Mouse (Mus musculus) liver, embryonic 16.5 days (tissue): Measurements from ENCODE around the gene Plekhm2. TPM values are rescaled to one million over a fixed set of nuclear protein-coding genes. Genes with fewer than 3 reads are reported as not detected.

Experiments used
- ATAC-seq: fragments of 200-750 bp; cut with Nextera tagmentation; 2 replicates; pipeline ENCODE4 v1.8.0; 2017; ENCODE audit warnings: low read depth, mild to moderate bottlenecking, moderate number of reproducible peaks, moderate library complexity
- H3K27ac ChIP-seq: fragments of 300-500 bp; sonication (generic); 2 replicates; pipeline ENCODE4 v1.5.1; 2014; ENCODE audit warnings: mild to moderate bottlenecking, low read length
- H3K27me3 ChIP-seq: fragments of 300-500 bp; sonication (generic); 2 replicates; pipeline ENCODE4 v1.6.1; 2014; ENCODE audit warnings: low read depth, low read length, mixed read lengths; ENCODE audit not compliant: control insufficient read depth, insufficient read depth
- H3K36me3 ChIP-seq: fragments of 300-500 bp; sonication (generic); 2 replicates; pipeline ENCODE4 v1.6.1; 2014; ENCODE audit warnings: mild to moderate bottlenecking; ENCODE audit not compliant: control insufficient read depth, insufficient read depth
- H3K4me1 ChIP-seq: fragments of 300-500 bp; sonication (generic); 2 replicates; pipeline ENCODE4 v1.6.1; 2014; ENCODE audit warnings: low read depth, low read length, mixed read lengths; ENCODE audit not compliant: control insufficient read depth
- H3K4me2 ChIP-seq: fragments of 300-500 bp; sonication (generic); 2 replicates; pipeline ENCODE4 v1.6.1; 2014; ENCODE audit warnings: low read depth, low read length, mixed read lengths
- H3K4me3 ChIP-seq: fragments of 300-500 bp; sonication (generic); 2 replicates; pipeline ENCODE4 v1.5.1; 2014; ENCODE audit warnings: low read depth, mild to moderate bottlenecking, low read length
- H3K9ac ChIP-seq: fragments of 300-500 bp; sonication (generic); 2 replicates; pipeline ENCODE4 v1.6.1; 2014; ENCODE audit warnings: low read depth, low read length
- H3K9me3 ChIP-seq: fragments of 300-500 bp; sonication (generic); replicated peaks from 2 replicates; pipeline ENCODE4 v1.6.1; 2016; ENCODE audit warnings: low read length; ENCODE audit not compliant: control insufficient read depth
- WGBS: fragments of 180-500 bp; shearing (Covaris S2); extraction: QIAGEN DNeasy Blood & Tissue Kit; methylation state at CpG from one replicate; pipeline ENCODE4 v1.1.7; 2014; ENCODE audit not compliant: insufficient replicate concordance; 5-methylcytosine and 5-hydroxymethylcytosine counted together
- polyA plus RNA-seq: library from polyadenylated mRNA; unstranded; fragments of >200 nt; fragmentation: Nextera tagmentation; extraction: Ambion mirVana; gene quantifications from 2 replicates; pipeline ENCODE4 v1.2.1, GENCODE M21; 2015

Gene Plekhm2
- polyA plus RNA-seq, 1 experiment from 2014 or later: 1.0 TPM

- Histone ChIP-seq H3K4me2 (no peak overlapping the region), H3K4me3 (no peak overlapping the region), H3K4me1 (peaks cover 2% of the 10 kb centered on the region; the same call in 1 of the 2 replicates), H3K9me3 (no peaks in the 10 kb centered on the region), H3K27me3 (no peaks in the 10 kb centered on the region), H3K36me3 (peaks cover 47% of the 10 kb centered on the region), H3K9ac (no peak overlapping the region), H3K27ac (no peak overlapping the region)
- no peak for ATAC-seq
- 75% methylated on average over 8 of the region's 8 CpGs for WGBS
These were observed 21.8 kb upstream of the Plekhm2 start for GRCm38 (mm10) chr4:141686525-141686924.

GRCm38 (mm10) chr4:141686093-141686492 is 21.4 kb upstream of the Plekhm2 start:
- Histone ChIP-seq H3K36me3 (peaks cover 43% of the 10 kb centered on the region), H3K4me1 (peaks cover 2% of the 10 kb centered on the region; the same call in 1 of the 2 replicates), H3K27me3 (no peaks in the 10 kb centered on the region), H3K27ac (no peak overlapping the region), H3K4me3 (no peak overlapping the region), H3K9me3 (no peaks in the 10 kb centered on the region), H3K4me2 (no peak overlapping the region), H3K9ac (no peak overlapping the region)
- no peak for ATAC-seq
- 78% methylated on average over 3 of the region's 3 CpGs for whole genome bisulfite sequencing

GRCm38 (mm10) chr4:141685499-141685898 is 20.8 kb upstream of the Plekhm2 start, which contains the start of gene Rsc1a1:
Gene Rsc1a1, minus strand, starts transcription at chr4:141685599.
- H3K27me3 ChIP-seq: no peaks in the 10 kb centered on the region
- H3K4me3 ChIP-seq: no peak within 1 kb of the TSS
- H3K27ac ChIP-seq: no peak within 1 kb of the TSS
- no peak for ATAC-seq
- no peak within 1 kb of the TSS for H3K9ac ChIP-seq
- no peaks in the 10 kb centered on the region for H3K9me3 ChIP-seq
- 91% methylated on average over 6 of the region's 6 CpGs for WGBS
- H3K4me1 ChIP-seq: peaks cover 2% of the 10 kb centered on the region; the same call in 1 of the 2 replicates
- no peak within 1 kb of the TSS for H3K4me2 ChIP-seq
- peaks cover 39% of the 10 kb centered on the region for H3K36me3 ChIP-seq

- no peaks in the 10 kb centered on the region for H3K27me3 ChIP-seq
- peaks cover 32% of the 10 kb centered on the region for H3K36me3 ChIP-seq
- no peaks in the 10 kb centered on the region for H3K9me3 ChIP-seq
- H3K27ac ChIP-seq: no peak overlapping the region
- H3K4me3 ChIP-seq: no peak overlapping the region
- no peak for ATAC-seq
- peaks cover 2% of the 10 kb centered on the region; the same call in 1 of the 2 replicates for H3K4me1 ChIP-seq
- no peak overlapping the region for H3K4me2 ChIP-seq
- WGBS: 79% methylated on average over 12 of the region's 12 CpGs
- no peak overlapping the region for H3K9ac ChIP-seq
These were observed 18.1 kb upstream of the Plekhm2 start for GRCm38 (mm10) chr4:141682706-141683230.

GRCm38 (mm10) chr4:141681767-141682166 is 17.1 kb upstream of the Plekhm2 start:
- Histone ChIP-seq H3K9me3 (no peaks in the 10 kb centered on the region), H3K4me2 (no peak overlapping the region), H3K4me1 (peaks cover 2% of the 10 kb centered on the region; the same call in 1 of the 2 replicates), H3K9ac (no peak overlapping the region), H3K27ac (no peak overlapping the region), H3K36me3 (peaks cover 28% of the 10 kb centered on the region), H3K4me3 (no peak overlapping the region), H3K27me3 (no peaks in the 10 kb centered on the region)
- 61% methylated on average over 7 of the region's 7 CpGs for WGBS
- ATAC-seq: no peak

- no peak for ATAC-seq
- Histone ChIP-seq H3K27me3 (no peaks in the 10 kb centered on the region), H3K4me1 (peaks cover 2% of the 10 kb centered on the region; the same call in 1 of the 2 replicates), H3K4me3 (no peak overlapping the region), H3K27ac (no peak overlapping the region), H3K36me3 (peaks cover 24% of the 10 kb centered on the region), H3K4me2 (no peak overlapping the region), H3K9me3 (no peaks in the 10 kb centered on the region), H3K9ac (no peak overlapping the region)
- 77% methylated on average over 12 of the region's 12 CpGs for WGBS
These were observed 16.2 kb upstream of the Plekhm2 start for GRCm38 (mm10) chr4:141680892-141681291.

GRCm38 (mm10) chr4:141679016-141679415 is 14.3 kb upstream of the Plekhm2 start:
- Histone ChIP-seq H3K4me3 (no peak overlapping the region), H3K27me3 (no peaks in the 10 kb centered on the region), H3K27ac (no peak overlapping the region), H3K9ac (no peak overlapping the region), H3K36me3 (peaks cover 10% of the 10 kb centered on the region), H3K9me3 (no peaks in the 10 kb centered on the region), H3K4me2 (no peak overlapping the region), H3K4me1 (peaks cover 2% of the 10 kb centered on the region; the same call in 1 of the 2 replicates)
- ATAC-seq: no peak
- WGBS: 75% methylated on average over 2 of the region's 2 CpGs

- Histone ChIP-seq H3K9ac (no peak overlapping the region), H3K4me2 (no peak overlapping the region), H3K27me3 (no peaks in the 10 kb centered on the region), H3K4me1 (no peaks in the 10 kb centered on the region), H3K36me3 (no peaks in the 10 kb centered on the region), H3K27ac (no peak overlapping the region), H3K9me3 (no peaks in the 10 kb centered on the region), H3K4me3 (no peak overlapping the region)
- 50% methylated on average over 5 of the region's 5 CpGs for WGBS
- no peak for ATAC-seq
These were observed 11.8 kb upstream of the Plekhm2 start for GRCm38 (mm10) chr4:141676462-141676979.

GRCm38 (mm10) chr4:141672325-141672724 is 7.6 kb upstream of the Plekhm2 start:
- Histone ChIP-seq H3K4me1 (no peaks in the 10 kb centered on the region), H3K9ac (no peak overlapping the region), H3K4me3 (no peak overlapping the region), H3K27ac (no peak overlapping the region), H3K4me2 (no peak overlapping the region), H3K9me3 (no peaks in the 10 kb centered on the region), H3K27me3 (no peaks in the 10 kb centered on the region), H3K36me3 (no peaks in the 10 kb centered on the region)
- no peak for ATAC-seq
- 63% methylated on average over 13 of the region's 13 CpGs for WGBS
